Mouse (Mus musculus) ES-E14 (cell line): ENCODE data around the gene Lgr6. TPM values are rescaled to one million over a fixed set of nuclear protein-coding genes. Genes with fewer than 3 reads are reported as not detected.

Experiments
- DNase-seq: peaks from one replicate; pipeline ENCODE4 v3.0.0-alpha.2; 2013; ENCODE audit warnings: low read depth, low spot score
- H3K27ac ChIP-seq: 2 replicates; pipeline ENCODE4 v1.5.1; 2012; ENCODE audit warnings: low read depth, mild to moderate bottlenecking, low read length, moderate library complexity, mixed read lengths; ENCODE audit not compliant: poor library complexity, insufficient read depth, severe bottlenecking
- H3K36me3 ChIP-seq: 2 replicates; pipeline ENCODE4 v1.6.1; 2012; ENCODE audit warnings: mild to moderate bottlenecking, low read length, moderate library complexity, mixed read lengths; ENCODE audit not compliant: control insufficient read depth, poor library complexity, insufficient read depth, severe bottlenecking
- H3K4me1 ChIP-seq, 2 experiments: fragments of 150-350 bp in 1 of 2; sonication (generic) in 1 of 2; 2 replicates each; pipeline ENCODE4 v1.6.1; 2012; ENCODE audit warnings: low read length in 2 of 2, mild to moderate bottlenecking in 1 of 2, mixed read lengths in 1 of 2; ENCODE audit not compliant: control insufficient read depth in 2 of 2, insufficient read depth in 2 of 2, poor library complexity in 1 of 2
- H3K4me3 ChIP-seq, 2 experiments: fragments of 150-350 bp in 1 of 2; sonication (generic) in 1 of 2; 2 replicates each; pipeline ENCODE4 v1.5.1; 2012; ENCODE audit warnings: low read length in 2 of 2, low read depth in 1 of 2, mild to moderate bottlenecking in 1 of 2, mixed read lengths in 1 of 2; ENCODE audit not compliant: insufficient read depth in 1 of 2, poor library complexity in 1 of 2, severe bottlenecking in 1 of 2
- H3K9ac ChIP-seq: 2 replicates; pipeline ENCODE4 v1.6.1; 2012; ENCODE audit warnings: low read depth, mild to moderate bottlenecking, low read length, mixed read lengths; ENCODE audit not compliant: poor library complexity, insufficient read depth, severe bottlenecking
- H3K9me3 ChIP-seq: fragments of 150-350 bp; sonication (generic); 2 replicates; pipeline ENCODE4 v1.6.1; 2012; ENCODE audit warnings: low read depth, mild to moderate bottlenecking, low read length; ENCODE audit not compliant: control insufficient read depth, insufficient read depth
- CHD2 ChIP-seq: IDR thresholded peaks from 2 replicates; pipeline ENCODE4 v1.6.1; 2014; ENCODE audit warnings: mild to moderate bottlenecking, low read depth, low read length, inconsistent platforms
- HCFC1 ChIP-seq: IDR thresholded peaks from 2 replicates; pipeline ENCODE4 v1.6.1; 2012; ENCODE audit warnings: low read length, inconsistent platforms, borderline replicate concordance; ENCODE audit not compliant: insufficient read depth
- MAFK ChIP-seq: IDR thresholded peaks from 2 replicates; pipeline ENCODE4 v1.6.1; 2014; ENCODE audit warnings: mild to moderate bottlenecking, low read depth, low read length, inconsistent platforms; ENCODE audit not compliant: insufficient read depth
- ZC3H11A ChIP-seq: IDR thresholded peaks from 2 replicates; pipeline ENCODE4 v1.6.1; 2012; ENCODE audit warnings: low read depth, mild to moderate bottlenecking, inconsistent platforms, low read length, borderline replicate concordance
- ZNF384 ChIP-seq: IDR thresholded peaks from 2 replicates; pipeline ENCODE4 v1.6.1; 2012; ENCODE audit warnings: low read depth, low read length, inconsistent platforms
- in situ Hi-C, 2 experiments: fragments of 600-800 bp; cut with MboI; formaldehyde crosslinking; loops; one replicate each; pipeline ENCODE4 v1.15.1; 2025; ENCODE audit warnings: low sequenced_read_pairs in 2 of 2, inconsistent platforms in 1 of 2; ENCODE audit not compliant: unreplicated experiment in 2 of 2
- total RNA-seq: library from RNA; depleted of rRNA; stranded (reverse); fragments of 300-350 nt; gene quantifications from 2 replicates; pipeline ENCODE4 v1.2.3, GENCODE M21; 2012

The Lgr6 gene
- total RNA-seq, 1 experiment, result 1.7 TPM

DNA sequence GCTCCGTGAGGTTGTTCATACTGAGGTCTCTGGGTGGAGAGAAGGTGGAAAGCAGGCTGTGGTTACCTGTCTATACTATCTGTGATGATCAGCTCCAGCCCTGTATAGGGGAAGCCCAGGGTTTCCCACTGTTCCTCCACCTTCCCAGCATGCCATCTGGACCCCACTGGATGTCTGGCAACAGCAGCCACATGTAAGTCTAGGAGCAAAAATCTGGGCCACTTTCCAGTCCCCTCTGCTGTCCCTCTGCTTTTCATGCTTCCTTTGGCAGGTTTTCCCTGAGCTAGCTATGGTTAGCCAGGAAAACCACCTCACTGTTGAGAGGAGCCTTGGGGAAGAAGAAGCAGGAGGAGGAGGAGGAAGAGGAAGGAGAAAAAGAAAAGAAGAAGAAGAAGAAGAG is 29.8 kb downstream of the Lgr6 start:
- no peak for DNase-seq
- Histone ChIP-seq H3K36me3 (no peaks in the 10 kb centered on the region), H3K4me1 (peaks cover 0 to 9% of the 10 kb centered on the region in 2 experiments; a peak in 2 of 4 replicates), H3K9me3 (no peaks in the 10 kb centered on the region), H3K27ac (no peak overlapping the region), H3K9ac (no peak overlapping the region), H3K4me3 (no peak overlapping the region)
- TF ChIP-seq ZNF384 (no peak), ZC3H11A (no peak), MAFK (no peak), CHD2 (no peak), HCFC1 (no peak)
- in situ Hi-C loops, result no loop called here

DNA sequence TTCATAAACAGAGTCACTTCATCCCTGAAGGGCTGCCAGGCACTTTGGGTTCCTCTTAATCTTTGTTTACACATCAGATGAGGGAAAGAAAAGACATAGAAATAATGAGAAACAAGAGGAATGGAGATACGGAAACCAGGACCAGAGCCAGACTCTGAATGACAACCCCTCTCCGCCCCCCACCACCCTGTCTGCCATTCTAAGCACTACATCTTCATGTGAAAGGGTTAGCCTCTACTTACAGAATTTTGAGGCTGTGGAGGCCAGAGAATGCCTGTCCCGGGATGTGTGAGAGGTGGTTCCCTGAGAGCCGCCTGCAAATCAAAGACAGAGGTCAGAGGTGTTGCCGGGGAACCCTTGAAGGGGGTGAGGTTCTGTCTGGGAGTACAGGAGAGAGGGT is 32.4 kb downstream of the Lgr6 start:
- no peaks in the 10 kb centered on the region for H3K9me3 ChIP-seq
- no peak overlapping the region for H3K4me3 ChIP-seq
- H3K9ac ChIP-seq, result no peak overlapping the region
- TF ChIP-seq MAFK (no peak), ZC3H11A (no peak), CHD2 (no peak), HCFC1 (no peak), ZNF384 (no peak)
- in situ Hi-C loops, result no loop called here
- no peak overlapping the region; the same call in 1 of the 2 replicates for H3K27ac ChIP-seq
- no peak for DNase-seq
- H3K36me3 ChIP-seq, result no peaks in the 10 kb centered on the region
- peaks cover 0 to 5% of the 10 kb centered on the region in 2 experiments; a peak in 1 of 4 replicates for H3K4me1 ChIP-seq

DNA sequence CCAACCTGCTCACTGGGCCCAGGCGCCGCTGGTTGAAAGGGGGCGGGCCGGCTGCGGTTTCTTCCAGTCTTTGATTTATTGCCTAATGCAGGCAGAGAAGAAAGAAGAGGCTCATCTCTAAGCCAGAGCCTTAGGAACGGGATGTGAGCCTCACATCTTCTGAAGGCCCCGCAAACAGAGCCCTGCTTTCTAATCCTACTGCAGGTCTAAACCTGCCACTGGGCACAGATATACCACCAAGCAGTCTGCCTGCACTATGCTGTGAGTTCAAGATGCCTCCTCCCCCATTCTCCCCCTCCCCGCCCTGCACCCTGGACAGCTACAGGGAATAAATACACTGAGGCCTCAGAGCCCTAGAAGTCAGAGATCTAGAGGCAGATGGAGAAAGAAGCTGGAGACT is 35.2 kb downstream of the Lgr6 start:
- H3K9ac ChIP-seq, result no peak overlapping the region
- in situ Hi-C loops, result no loop called here
- no peak overlapping the region for H3K27ac ChIP-seq
- no peak for DNase-seq
- no peaks in the 10 kb centered on the region for H3K36me3 ChIP-seq
- H3K4me1 ChIP-seq, result peaks cover 0 to 3% of the 10 kb centered on the region in 2 experiments; a peak in 1 of 4 replicates
- TF ChIP-seq CHD2, result no peak
- TF ChIP-seq HCFC1, result no peak
- no peak for TF ChIP-seq ZC3H11A
- no peak for TF ChIP-seq ZNF384
- H3K4me3 ChIP-seq, result no peak overlapping the region
- no peaks in the 10 kb centered on the region for H3K9me3 ChIP-seq

DNA sequence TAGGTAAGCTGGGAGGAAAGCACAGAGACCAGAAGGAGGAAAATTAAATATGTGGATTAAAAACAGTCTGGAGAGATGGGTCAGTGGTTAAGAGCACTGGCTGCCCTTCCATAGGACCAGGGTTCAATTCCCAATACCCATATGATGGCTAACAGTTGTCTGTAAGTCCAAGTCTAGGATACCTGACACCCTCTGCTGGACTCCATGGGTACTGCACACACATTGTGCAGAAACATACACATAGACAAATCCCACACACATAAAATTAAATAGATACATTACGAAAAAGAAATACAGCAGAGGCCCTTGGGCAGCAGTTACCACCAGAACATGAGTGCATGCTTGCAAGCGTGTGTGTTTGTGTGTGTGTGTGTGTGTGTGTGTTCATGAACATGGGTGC is 40.6 kb downstream of the Lgr6 start:
- Histone ChIP-seq H3K4me1 (no peaks in the 10 kb centered on the region), H3K9me3 (no peaks in the 10 kb centered on the region), H3K36me3 (no peaks in the 10 kb centered on the region), H3K27ac (no peak overlapping the region), H3K4me3 (no peak overlapping the region), H3K9ac (no peak overlapping the region)
- TF ChIP-seq CHD2, result no peak
- TF ChIP-seq ZC3H11A, result no peak; the same call in 1 of the 2 replicates
- TF ChIP-seq HCFC1, result no peak
- no peak for TF ChIP-seq MAFK
- no peak for TF ChIP-seq ZNF384
- in situ Hi-C loops, result no loop called here
- DNase-seq, result no peak

DNA sequence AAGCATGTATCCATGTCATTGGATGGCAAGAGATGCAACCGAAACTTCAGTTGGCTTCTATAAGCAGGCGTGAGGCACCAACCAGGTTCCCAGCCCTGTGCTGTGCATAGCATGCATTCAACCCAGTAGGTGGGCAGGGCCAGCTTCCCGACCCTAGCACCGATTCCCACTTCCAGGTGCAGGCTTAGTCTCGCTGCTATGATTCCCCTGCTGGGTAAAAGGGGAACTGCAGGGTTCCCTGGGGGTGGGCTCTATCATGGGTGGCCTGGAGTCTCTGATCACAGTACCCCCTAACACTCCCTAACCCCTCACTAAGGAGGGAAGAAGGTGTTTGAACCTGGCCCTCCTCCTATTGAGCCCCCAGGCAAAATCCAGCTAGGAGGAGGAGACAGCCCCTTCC is 42.1 kb downstream of the Lgr6 start:
- Histone ChIP-seq H3K4me3 (no peak overlapping the region), H3K27ac (no peak overlapping the region)

More for the DNA sequence above, 42.1 kb downstream of the Lgr6 start:
- TF ChIP-seq MAFK (no peak), HCFC1 (no peak), CHD2 (no peak), ZNF384 (no peak), ZC3H11A (no peak)
- no peaks in the 10 kb centered on the region for H3K36me3 ChIP-seq
- in situ Hi-C loops, result no loop called here
- DNase-seq, result peak; percentile 48
- H3K4me1 ChIP-seq, result no peaks in the 10 kb centered on the region
- no peaks in the 10 kb centered on the region for H3K9me3 ChIP-seq
- H3K9ac ChIP-seq, result no peak overlapping the region
